Mouse (Mus musculus) heart, adult 11 months (tissue): Measurements from ENCODE around the gene Ccdc6.

Experiments used
- DNase-seq: peaks from one replicate; pipeline ENCODE4 v3.0.0; 2022

The Ccdc6 gene

DNA sequence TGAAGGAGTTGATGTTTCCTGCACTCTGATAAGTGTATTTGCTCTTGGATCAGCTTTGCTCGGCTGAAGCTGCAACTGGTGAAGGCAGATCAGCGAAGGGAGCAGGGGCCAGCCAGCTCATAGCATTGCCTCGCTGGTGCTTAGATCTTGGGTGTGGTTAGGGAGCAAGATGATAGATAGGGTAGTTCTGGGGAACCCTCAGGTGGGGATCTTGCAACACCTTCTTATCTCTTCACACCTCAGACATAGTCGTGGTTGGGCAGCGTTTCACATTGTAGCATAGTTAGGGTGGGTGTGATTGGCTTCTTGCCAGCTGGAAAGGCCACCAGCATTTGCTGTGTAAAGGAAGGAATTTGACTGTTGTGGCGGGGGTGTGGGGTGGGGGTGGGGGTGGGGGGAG lies 36.3 kb downstream of the Ccdc6 start:
- peak; percentile 91 for DNase-seq

DNA sequence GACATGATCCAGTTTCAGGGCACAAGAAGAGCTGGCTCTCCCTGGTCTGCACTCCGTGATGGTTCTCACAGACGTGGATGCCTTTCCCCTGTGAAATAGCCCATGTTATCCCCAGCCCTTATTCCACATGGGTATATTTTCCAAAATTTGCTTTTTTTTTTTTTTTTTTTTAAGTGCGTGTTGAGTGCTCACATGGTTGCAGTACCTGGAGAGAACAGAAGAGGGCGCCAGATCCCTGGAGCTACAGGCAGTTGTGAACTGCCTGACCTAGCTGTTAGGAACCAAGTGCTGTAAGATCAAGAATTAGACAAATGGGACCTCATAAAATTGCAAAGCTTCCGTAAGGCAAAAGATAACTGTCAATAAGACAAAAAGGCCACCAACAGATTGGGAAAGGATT lies 38.8 kb downstream of the Ccdc6 start:
- DNase-seq: no peak

DNA sequence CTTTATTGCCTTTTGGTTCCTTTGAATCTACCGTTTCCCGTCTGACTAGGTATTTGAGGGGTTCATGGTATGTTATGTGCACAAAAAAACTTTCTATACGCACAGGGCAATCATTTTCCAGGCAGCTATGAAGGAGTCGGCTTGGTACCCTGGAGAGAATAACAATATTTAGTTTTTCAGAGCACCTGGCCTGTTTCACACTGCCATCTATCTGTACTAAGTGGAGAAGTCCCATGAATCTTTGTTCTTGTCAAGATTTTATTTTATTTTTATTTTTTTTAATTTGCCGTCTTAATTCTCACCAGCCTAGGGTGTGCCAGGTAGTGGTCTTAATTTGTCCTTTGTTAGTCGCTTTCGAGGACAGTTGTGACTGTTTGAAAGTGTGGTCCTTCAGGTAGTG lies 40.7 kb downstream of the Ccdc6 start:
- DNase-seq: no peak

DNA sequence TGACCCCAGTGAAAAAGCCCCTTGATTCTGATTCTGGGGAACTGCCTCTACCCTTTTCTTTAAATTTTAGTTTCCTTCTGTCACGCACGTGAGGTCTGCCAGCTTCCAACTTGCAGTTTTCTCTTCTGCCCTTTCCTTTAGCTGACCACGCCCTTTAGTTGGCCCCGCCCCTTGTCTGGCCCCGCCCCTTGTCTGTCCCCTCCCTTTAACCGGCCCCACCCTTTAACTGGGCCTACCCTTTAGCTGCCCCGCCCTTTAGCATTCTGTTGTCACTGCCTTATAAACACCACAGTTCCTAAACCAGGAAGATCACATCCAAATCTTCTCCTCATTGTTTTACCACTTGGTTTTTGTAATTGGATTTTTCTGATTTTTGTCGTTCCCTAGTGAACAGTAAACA lies 41.2 kb downstream of the Ccdc6 start:
- DNase-seq: no peak

DNA sequence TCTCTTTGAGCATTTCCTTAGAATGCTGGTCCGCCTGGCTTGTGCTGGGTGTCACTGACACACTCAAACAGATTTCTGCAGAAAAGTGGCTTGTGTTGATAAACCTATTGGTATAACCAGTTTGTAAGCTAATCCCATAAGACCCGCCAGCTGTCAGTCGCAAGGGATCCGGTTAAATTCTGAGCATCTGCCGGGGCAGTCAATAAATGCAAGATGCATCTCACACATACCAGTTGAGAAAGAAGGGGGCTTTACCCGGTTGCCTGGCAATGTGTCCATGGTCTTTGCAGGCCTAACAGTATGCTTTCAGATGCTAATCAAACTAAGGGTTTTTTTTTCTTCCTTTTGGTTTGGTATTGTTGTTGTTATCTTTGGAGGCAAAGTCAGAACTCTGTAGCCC lies 42.4 kb downstream of the Ccdc6 start:
- DNase-seq: no peak

DNA sequence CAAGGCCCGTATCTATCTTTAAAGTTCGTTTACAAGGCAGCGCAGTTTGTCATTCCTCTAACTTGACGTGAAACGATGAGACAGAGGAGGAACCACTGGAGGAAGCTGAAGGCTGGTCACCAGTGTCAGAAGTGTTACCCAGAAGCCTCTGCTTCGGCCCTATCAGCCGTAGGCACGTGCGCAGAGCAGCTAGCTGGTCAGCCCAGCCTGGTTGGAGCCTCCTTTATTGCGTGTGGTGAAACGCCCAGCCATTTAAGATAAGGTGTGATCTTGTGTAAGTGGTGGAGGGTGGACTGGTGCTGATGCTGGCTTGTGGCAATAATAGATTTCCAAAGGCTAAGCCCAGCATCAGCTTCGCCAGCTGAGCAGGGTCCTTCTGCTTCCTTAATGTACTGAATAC lies 43.5 kb downstream of the Ccdc6 start:
- DNase-seq: no peak

DNA sequence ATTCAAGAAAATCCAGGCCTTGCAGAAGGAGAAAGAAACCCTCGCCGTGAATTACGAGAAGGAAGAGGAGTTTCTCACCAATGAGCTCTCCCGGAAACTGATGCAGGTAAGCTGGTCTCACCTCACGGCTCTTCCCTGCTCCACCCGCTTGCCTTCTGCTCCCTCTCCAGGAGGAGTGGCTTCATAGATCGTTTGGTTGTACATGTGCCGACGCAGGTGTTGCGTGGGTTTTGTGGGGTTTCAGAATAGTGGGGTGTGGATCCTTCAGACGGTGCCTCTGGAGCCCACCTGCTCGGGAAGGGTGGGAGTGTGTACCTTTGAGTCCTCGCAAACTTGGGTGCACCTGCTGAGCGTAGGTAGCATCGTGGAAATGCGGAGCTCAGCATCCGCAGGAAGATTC lies 45.7 kb downstream of the Ccdc6 start:
- DNase-seq: no peak

DNA sequence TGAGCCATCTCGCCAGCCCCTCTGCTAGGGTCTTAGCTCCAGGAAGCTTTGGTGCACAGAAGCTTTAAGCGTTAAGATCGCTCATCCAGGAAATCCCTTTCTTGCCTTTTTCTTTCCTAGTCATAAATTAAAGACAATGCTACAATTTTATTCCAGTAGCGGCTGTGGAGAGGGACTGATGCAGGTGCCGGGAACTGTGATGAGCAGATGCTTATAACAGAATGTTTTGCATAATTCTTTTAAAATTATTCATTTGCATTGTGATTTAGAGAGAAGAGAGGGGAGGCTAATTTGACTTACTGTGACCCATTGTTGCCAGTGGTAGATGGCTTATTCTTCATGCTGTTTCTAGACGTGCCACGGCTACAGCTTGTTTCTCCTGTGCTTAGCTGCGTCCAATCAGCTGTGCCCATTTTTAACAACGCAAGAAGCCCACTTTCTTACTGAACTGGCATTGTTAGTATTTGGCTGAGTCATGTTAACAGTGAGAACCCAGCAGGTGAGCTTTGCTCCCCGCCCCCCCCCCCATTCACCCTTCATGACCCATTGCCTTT lies 47.2 kb downstream of the Ccdc6 start:
- no peak for DNase-seq

DNA sequence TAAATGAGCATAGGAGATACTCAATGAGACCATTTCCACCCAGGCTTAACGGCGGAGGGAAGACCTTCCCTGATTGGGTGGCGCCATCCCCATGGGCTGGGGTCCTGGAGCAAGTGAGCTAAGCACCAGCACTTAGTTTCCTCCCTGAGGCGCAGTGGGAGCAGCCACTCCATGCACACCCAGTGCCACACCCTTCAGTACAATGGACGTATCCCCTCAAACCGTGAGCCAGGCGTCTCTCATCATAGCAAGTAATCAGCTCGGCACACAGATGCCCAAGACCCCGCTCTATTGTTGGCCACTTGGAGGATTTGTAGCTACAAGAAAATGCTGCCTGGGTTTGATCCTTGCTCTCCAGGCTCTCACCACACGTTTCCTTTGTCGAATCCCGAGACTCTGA lies 49.0 kb downstream of the Ccdc6 start:
- no peak for DNase-seq

DNA sequence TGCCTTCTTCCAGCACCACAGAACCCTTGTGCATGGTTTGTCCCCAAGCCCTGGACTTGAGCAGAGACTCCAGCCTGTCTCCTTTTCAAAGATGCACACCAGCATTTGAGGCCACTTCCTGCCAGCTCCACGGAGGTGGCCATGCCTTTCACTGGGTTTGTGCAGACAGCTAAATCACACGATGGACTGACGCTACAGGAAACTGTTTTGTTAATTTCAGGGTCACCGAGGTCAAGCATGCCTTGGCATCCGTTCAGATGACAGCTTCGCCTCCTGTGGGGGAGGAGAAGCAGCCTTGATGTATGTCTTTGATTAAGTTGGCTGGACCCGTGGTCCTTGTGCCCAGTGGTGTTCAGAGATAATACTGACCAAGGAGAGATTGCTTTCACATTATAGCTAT lies 52.2 kb downstream of the Ccdc6 start:
- no peak for DNase-seq

DNA sequence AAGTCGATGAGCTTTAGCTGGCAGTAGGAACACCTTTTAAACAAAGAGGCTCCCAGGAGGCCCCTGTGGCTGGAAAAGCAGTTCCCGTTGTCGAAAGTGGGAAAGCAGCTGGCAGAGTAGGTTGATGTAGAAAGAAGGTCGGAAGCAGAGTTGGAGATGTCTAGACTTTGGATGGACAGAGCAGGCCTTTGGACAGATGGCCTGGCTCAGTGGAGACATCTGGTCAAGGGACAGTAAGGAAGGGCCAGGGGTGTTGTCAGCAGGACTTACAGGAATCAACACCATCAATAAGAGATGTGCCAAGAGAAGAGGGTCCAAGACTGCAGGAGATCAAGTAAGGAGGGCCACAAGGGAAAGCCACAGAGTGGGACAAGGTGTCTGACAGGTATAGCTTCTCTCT lies 53.4 kb downstream of the Ccdc6 start:
- DNase-seq: peak; percentile 95

DNA sequence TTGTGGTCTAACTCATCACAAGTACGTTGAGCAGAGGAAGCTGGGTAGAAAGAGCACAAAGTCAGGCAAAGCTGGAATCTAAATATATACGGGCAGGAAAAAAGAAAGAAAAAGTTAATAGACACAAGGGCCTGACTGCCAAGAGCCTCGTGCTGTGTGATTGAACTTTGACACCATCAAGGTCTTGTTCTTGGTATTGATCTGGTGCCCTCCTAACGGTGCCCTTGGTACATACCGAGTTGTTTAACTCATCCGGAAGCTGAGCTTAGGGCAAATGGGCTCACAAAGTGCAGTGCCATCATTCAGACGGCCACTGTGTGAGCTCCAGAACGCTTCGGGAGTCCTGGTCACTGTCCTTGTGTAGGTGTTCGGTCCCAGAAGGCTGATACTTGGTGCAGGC lies 54.2 kb downstream of the Ccdc6 start:
- no peak for DNase-seq

DNA sequence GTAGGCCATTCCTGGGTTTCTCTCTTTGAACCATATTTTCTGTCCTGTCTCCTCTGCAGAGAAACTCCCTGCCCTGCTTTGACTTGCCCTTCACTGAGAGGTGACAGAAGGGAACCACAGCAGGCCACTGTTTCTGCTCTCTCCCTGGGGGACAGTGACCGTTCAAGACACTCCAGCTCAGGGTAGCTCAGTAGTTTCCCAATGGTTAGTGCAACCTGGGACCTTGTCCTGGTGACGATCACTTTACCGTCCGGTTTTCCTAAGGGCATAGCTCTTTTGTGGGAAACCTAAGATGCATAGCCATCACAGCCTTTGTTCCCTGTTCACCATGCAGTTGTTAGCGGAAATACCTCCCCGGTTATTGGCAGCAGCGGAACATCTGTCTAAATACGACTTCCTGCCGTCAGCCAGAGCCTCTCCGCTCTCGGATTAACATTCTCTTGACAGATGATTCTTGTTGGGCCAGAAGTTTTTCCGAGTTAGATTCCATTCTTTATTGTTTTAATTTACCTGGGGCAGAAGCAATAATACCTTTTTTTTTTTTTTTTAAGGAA lies 55.3 kb downstream of the Ccdc6 start:
- peak; percentile 92 for DNase-seq

DNA sequence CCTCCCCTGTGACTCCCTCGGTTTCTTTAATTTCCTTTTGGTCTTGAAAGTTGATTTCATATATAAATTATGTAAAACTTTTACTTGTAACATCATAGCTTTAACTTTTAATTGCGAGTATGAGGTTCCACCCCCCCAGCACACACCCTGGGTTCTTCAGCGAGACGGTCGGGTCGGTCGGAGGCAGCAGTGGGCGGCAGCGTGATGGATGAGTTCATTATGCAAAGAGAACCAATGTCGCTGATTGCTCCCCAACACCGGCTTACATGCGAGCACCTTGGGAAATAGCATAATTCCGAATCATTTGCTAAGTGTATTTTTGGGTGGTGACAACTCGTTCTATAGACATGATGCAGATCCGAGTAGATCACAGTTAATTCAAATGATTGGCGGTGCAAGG lies 56.9 kb downstream of the Ccdc6 start:
- no peak for DNase-seq

DNA sequence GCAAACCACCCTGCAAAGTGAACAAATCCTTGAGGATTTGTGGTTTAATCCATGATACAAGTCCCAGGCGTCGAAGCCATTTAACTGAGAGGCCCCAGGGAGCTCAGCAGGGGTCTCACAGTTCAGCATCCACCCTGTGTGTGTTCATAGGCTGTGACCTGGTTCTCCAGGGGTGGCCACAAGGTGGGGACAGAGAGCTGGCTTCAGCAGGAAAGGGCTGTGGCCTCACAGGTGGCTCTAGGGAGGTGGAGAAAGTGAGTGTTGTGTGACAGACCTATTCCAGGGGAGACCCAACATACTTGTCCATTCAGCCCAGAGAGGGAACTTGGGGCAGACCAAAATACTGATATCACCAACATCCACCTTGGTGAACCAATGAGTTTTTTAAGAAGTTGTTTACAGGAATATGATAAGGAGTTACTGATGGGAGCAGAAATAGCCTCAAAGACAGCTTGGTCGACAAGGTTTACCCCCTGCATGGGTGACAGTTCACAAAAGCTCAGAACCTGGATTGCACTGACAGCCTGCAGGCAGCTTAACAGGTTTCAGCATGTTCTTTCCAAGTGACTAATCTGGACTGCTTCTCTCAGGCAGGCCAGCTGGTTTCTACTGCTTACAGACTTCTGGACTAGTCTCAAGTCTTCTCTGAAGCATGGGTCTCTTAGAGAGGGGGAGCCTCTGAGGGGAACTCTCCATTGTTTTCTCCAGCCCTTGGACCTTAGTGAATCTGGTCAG lies 59.7 kb downstream of the Ccdc6 start:
- DNase-seq: no peak

DNA sequence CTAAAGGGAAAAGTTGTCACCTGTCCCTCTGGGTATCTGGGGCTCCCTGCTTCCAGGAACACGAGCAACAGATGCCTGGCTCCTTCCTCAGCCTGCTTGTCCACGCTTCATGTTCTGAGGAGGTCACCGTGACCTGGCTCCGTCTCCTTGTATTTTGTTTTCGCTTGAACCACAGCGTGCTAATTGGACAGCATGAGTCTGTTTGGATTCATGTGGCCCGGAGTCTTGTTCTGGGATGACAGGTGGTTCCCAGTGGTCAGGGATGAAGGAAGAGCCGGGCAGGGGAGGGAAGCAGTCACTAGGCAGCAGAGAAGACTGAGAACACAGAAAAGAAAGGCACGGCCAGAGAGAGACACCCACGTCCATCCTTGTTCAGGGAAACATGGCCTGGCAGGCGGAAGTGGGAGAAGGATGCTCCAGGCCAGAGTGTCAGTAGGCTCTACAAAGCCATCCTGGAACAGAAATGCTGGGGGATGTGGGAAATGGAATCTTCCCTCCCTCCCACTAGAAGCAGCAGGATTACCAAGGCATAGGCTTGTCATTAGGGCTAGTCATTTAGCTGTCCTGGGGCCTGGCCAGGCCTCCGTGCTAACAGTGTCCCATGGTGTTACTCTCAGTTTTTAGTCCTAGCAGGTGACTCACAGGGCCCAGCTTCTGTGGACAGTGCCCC lies 62.9 kb downstream of the Ccdc6 start:
- peak; percentile 89 for DNase-seq

DNA sequence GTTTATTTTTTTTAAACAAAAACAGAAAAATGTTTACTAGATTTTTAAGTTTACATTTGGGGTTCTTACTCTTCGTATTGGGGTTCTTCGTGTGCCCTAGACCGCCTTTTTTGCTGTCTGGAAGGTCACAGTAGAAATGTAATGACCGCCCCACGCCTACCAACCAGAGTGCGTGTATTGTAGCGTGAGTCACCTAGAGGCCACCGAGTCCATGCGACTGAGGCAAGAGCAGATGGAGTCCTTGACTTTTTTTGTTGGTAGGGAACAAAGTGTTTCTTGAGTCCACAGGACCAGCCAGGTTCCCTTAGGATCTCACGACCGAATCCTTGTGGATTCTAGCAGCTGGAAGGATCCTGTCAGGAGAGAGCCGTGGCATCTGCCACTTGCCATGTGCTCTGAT lies 63.9 kb downstream of the Ccdc6 start:
- DNase-seq: no peak

DNA sequence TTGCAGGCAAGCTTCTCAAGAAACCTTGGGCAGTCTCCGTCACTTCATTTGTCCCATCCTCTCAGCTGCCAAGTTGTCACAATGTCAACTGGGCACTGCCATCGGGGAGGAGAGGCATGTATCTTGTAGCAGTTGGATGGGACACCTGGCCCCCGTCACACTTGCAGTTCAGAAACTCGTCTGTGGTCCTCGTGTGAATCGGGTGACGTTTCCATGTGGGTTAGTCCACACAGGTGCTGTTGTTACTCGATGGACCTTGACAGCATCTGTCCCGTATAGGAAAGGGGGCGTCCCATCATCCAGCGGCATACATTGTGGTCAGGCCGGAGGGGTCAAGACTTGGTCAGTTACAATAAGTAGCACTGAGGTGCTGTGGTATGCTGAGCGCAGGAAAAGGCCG lies 64.6 kb downstream of the Ccdc6 start:
- DNase-seq: no peak

DNA sequence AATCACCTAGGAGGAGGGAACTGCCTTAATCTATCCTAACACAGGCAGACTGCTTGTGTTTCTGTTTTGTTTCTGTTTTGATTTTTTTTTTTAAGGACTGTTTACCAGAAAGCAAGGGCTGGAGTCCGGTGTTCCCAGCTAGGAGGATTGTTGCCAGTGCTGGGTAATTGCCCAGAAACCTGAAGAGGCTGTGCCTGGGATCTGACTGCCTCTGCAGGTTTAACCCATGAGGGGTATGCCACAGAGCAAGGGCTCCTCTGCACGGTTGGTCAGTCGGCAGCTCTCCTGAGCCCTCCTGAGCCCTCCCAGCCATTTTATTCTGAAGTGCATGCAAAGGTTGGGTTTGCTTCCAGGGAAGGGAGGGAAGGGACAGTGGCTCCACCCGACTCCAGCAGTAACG lies 66.8 kb downstream of the Ccdc6 start:
- DNase-seq: no peak

DNA sequence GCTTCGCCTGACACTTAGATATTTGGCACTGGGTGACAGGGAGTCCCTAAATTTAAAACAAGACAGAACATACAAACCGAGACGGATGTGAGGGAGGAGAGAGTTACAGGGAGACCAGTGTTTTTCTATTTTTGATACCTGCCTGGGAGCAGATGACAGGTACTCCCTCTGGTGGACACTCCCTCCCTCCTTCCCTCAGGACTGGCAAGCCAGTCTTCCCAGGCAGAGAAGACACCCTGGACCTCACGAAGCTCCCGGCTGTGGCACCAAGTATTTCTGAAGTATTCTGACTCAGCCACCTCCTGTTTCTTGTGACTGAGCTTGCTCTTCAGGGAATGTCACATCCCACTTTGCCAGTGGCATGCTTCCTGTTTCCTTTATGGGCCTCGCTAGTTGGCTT lies 69.0 kb downstream of the Ccdc6 start:
- no peak for DNase-seq

DNA sequence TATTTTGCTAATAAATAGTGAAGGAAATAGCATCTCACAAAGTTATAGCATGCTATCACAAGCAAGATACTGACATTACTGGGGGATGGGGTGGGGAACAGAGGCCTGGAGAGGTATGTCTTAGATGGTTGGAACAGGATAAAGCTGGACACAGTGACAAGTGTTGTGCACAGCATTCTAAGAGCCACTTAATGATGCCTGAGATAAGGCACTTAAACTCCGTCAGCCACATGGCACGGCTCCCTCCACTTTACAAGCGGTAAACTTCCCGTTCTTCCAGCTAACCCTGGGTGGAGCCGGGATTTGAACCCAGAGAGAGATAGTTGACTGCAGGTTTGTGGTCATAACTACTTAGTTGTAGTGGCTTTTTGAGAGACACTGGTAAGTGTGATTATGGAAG lies 69.5 kb downstream of the Ccdc6 start:
- DNase-seq: no peak

DNA sequence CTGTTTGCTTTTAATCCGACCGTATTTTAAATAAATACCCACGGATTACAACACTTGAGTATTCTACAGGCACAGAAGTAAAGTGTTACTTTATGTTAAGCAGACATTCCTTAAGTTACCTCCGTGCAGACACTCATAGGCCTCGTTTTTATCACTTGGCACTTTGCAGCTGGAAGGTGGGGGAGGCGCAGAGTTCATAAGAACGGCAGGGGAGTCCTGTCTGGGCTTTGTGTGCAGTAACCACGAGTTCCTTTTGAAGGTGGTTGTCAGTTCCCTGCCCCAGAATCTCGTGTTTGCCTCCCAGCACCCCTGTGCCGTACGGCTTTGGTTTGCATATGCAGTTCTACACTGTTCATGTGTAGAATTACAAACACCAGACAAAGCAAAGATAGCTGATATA lies 70.7 kb downstream of the Ccdc6 start:
- no peak for DNase-seq

DNA sequence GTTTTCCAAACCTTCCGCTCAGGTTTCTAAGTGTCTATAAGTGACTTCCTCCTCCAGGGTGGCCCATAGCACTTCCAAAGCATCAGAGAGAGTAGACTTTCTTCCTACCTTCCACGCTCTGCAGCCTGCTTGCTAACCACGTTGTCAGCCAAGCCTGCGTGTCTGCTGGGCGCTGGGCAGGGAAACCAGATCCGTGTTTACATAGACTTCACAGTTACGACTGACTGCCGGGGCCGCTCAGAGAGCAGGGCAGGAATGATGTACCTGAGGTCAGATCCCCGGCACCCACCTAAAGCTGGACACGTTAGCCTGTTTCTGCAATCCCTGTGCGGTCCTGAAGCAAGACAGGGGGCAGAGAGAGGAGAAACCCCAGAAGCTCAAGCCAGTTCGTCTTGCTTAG lies 71.5 kb downstream of the Ccdc6 start:
- peak; percentile 88 for DNase-seq

DNA sequence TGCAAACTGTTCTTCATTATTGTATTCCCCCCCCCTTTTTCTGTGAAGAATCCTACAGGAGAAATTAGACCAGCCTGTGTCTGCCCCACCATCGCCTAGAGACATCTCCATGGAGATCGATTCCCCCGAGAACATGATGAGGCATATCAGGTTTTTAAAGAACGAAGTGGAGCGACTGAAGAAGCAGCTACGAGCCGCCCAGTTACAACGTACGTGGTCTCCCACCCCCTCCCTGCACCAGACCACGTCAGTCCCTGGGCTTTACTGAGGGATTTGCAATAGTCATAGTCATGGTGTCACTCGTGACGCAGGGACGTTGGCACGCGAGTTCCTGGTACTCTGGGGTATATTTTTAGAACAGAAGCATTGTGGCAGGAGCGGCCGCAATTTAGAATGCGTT lies 72.1 kb downstream of the Ccdc6 start:
- DNase-seq: peak; percentile 92
